Mouse (Mus musculus): Measurements from ENCODE around the gene Nup35.

Nup35 gene

DNA sequence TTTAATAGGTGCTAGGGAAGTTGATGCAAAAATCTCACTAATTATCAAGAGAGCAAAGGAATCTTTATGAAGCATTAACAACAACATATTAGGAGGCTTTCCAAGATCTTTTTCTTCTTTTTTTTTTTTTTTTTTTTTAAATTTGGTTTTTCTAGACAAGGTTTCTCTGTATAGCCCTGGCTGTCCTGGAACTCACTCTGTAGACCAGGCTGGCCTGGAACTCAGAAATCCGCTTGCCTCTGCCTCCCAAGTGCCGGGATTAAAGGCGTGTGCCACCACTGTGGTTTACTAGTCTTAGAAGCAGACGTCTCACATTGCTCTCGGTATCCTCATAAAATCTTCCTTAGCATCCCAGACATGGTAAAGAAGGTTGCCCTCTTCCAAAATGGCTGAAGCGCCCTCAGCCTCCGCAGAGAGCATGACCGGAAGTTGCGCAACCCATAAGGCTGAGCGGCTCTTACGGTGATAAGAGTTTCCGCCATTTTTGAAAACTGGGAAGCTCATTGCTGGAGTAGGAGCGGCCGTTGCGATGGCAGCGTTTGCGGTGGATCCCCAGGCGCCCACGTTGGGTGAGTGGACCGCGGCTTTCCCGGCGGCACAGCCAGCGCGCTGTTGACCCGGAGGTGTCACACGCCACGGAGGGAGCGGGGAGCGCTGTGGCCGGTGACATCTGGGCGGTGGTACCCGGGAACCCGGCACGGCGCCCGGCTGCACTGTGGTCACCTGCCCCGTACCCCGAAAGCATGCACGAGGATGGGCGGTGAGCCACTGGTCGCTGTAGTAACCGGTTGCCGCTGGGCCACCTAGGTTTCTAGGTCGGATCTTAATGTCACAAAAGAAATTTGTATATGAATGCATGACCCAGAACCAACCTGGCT, 21.6 kb downstream of the Nup35 start:
- DNase-seq (ENCODE audit: low spot score), result peak; percentile 87

DNA sequence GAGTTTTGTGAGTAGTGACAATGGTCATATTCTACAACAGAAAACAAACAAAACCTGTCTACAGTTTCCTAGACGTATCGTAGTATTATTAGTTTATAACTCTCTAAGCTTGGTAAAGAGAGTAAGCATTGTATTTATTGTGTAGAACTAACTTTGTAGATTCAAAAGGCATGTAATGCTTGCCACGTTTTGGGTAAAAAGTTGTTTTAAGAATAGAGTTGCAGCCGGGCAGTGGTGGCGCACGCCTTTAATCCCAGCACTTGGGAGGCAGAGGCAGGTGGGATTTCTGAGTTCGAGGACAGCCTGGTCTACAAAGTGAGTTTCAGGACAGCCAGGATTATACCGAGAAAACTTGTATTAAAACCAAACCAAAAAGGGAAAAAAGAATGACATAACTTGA, 22.4 kb downstream of the Nup35 start:
- no peak for DNase-seq (ENCODE audit: low spot score)

DNA sequence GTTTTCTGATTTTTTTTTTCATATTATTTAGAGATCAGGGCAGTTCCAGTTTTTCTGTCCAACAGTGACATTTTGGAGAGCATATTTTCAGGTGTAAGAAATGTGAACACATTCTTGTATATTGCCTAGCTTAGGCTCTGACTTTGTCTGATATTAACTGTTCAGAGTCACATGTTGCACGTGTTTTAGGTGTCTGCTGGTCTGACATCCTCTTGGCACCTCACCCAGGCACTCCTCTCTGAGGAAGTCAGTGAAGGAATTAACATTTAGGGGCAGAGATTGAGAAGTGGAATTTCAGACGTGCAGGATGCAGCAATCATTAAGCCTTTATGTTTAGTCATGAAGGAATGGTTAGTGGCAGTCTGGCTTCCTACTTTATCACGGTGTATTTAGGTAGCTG, 22.8 kb downstream of the Nup35 start:
- DNase-seq (ENCODE audit: low spot score), result no peak

DNA sequence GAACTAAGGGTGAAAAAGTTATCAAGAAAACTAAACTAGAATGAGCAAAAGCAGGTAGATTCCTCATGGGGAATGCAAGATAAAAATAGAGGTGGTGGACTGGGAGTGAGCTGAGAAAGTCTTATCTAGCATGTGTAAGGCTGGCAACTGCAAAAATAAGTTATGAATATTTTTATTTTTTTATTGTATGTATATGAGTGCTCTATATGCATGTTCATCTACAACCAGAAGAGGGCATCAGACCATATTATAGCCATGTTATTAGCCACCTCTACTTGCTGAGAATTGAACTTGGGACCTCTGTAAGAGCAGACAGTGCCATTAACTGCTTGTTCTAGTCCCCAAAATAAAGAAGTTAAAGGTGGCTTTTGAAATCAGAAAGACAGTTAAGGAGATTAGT, 44.4 kb downstream of the Nup35 start:
- no peak for DNase-seq (ENCODE audit: low spot score)

DNA sequence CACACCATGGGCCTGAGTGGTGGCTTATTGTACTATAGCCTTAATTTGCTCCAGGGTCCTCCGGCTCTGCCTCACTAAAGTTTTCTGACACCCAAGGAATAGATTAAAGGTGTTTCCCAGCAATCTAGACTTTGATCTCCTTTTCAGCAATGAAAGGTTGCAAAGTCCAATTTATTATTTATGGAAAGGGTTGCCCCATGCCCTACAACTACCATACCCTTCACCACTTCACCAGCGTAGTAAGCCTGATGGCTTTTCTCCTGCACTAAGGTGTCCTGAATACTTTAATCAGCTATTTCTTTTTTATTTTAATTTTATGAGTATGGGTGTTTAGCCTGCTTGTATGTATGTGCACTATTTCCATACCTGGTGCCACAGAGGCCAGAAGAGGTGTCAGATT, 45.6 kb downstream of the Nup35 start:
- no peak for DNase-seq (ENCODE audit: low spot score)

DNA sequence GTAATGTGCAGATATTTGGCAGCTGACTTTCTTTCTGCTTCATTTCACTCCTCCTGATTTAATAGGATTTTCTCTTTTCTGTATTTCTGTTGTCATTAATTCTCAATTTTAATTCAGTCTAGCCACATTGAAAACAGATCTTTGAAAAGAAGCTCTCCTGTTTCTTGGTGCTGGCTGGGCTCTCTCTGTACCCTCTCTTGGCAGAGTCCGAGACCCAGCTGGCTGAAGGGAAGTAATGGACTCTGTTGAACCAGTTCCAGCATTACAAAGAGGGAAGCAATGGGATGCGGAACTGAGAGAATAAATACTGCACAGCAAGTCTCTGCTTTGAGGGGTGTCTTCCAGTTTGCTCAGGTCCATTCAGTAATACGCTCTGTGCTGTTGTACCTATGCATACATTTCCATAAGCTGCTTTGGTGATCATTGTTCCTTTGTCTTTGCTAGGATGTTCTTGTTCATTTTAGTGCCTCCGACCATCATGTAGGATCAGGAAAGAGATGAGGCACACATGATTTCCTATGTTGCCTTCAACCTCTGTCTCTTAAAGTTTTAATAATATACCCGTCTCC, 50.4 kb downstream of the Nup35 start:
- DNase-seq (ENCODE audit: low spot score), result no peak

DNA sequence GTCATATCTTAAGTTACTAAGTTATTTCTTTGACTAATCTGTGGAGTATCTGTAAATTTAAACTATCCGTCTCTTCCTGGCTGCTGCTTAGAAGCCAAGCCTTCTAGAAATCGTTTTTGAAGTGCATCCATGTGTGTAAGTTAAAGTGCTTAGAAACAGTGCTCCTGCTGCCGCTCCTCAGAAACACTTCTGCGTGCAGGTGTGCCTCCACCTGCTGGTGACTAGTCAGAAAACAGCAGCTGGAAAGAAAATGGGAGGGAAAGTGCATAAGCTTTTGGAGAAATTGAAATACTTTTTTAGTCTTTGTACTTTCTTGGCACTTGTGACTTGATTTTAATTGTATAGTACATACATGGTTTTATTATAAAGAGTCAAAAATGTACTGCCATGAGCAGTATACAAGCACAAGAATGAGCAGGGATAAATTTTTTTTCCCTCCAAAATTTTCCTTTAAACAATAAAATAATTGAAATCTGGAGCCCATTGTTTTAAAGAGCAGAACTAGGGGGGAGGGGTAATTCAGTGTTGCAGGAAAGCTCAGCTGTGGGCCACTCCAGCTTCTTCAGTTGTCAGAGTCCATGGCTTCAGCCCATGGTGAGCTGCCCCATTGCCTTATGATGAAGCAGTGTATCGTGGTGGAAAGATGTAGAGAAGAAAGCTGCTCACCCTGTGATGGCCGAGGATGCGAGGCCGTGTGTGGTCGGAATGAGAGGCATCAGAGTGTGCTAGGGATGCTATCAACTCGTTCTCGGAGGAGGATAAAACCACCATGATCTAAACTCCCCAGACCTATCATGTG, 53.0 kb downstream of the Nup35 start:
- no peak for DNase-seq (ENCODE audit: low spot score)

DNA sequence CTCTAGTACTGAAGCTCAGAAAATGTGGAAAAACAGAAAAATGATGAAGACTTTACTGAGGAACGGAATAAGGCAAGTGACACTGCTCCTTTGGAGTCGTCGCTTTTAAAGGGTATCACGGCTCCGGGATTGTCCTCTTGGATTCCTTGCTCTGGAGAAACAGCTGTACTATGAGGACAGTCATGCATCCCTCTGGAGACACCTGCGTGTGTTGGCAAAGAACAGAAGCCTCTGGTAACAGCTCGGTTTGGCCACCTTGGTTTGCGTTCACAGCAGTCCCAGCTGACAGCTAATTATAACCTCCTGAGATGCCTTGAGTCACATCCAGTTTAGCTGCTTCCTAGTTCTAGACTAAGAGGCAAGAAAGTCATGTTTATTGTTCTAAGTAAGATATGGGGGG, 61.8 kb downstream of the Nup35 start:
- DNase-seq (ENCODE audit: low spot score), result no peak

DNA sequence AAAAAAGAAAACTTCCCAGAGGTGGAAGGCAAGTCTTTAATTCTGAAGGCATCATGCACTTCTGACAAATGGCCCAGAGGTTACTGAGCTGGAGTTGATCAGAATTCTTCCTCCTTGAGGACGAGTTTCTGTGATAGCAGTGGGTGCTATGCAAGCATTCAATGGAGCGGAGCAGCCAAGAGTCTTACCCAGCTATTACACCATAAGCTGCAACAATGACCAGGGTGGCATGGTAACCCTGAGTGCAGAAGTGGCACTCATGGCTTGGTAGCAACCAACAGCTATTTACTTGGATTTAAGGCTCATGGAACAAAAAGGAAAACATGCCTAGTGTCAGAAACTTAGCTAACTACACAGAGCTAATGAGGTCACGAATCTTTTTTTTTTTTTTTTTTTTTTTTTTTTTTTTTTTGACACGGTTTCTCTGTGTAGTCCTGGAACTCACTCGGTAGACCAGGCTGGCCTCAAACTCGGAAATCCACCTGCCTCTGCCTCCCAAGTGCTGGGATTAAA, 66.7 kb downstream of the Nup35 start:
- no peak for DNase-seq (ENCODE audit: low spot score)

DNA sequence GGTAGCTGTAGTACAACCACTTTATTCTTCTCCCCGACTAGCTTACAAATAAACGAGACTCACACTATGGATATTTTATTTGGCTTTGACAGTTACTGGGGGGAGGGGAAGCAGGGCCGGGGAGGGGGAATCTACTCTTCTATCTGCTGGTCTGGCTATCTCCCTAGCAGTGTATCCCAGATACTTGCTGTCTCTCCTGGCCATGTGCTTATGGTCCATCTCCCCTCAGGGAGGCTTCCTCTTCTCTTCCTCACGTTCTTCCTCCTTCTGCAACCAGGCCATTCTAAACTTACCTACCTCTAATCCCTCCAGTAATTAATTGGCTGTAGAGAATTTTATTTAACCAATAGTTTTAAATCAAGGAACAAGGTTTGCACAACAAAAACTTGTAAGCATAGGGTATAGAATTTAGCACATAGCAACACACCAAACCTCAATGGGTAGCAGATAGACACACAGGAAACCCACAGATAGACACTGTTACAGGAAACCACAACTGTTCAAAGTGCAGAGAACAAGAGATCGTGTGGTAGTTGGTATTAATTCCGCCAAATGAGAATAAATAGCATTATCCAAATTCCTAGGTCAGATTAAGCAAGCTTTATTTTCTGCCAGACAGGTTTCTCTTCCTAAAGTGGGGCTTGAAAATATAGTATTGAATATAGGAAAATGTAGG, 67.5 kb downstream of the Nup35 start:
- no peak for DNase-seq (ENCODE audit: low spot score)

DNA sequence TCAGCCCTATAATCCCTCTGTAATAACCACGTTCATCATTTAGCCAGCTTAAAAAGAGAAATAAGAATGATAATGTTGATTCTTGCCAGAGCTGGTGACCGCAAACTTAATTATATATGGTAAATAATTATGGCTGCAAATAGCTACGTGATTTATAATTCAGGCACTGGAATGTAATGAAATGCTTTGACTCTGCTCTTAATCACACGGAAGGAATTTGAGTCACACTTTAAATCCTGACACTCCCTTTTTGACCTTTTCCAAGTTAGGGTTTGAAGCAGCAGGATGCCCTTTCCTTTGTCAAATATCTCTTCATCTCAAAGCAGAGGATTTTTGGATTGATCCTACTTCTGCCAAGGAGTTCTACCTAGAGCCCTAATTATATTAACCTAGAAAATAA, 71.2 kb downstream of the Nup35 start:
- no peak for DNase-seq (ENCODE audit: low spot score)

DNA sequence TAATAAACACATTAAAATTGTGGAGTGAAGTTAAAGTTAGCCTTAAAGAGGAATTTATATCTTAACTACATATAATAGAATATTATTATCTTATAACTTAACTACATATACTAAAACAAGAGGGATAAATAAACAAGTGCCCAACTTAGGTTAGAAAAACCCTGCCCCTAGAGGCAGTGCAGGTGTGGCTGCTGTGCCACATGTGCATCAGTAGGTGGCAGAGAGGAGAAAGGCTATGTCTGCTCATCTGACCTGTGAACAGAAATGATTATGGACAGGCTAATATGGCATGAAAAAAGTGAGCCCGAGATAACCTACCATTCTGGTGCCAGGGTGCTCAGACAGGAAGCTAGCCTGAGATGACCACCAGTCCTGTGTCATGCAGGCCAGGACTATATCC, 90.4 kb downstream of the Nup35 start:
- no peak for DNase-seq (ENCODE audit: low spot score)

Data from yolk sac, embryonic 10.5 days (tissue).